Mouse (Mus musculus): ENCODE measurements around the gene Ptprf. TPM values are rescaled to one million over a fixed set of nuclear protein-coding genes. Genes with fewer than 3 reads are reported as not detected.

The Ptprf gene
- polyA plus RNA-seq, 1 experiment from 2014 or later: 64.4 TPM

- Histone ChIP-seq H3K36me3 (peaks cover 59% of the 10 kb centered on the region), H3K27me3 (no peaks in the 10 kb centered on the region), H3K9me3 (replicated peaks) (no peaks in the 10 kb centered on the region), H3K4me1 (peaks cover 88% of the 10 kb centered on the region), H3K4me3 (replicated peaks) (no peak overlapping the region), H3K27ac (peak overlapping the region; percentile 92), H3K9ac (no peak overlapping the region), H3K4me2 (no peak overlapping the region)
- peak; percentile 13 for ATAC-seq (replicated peaks; ENCODE audit: low FRiP score)
- WGBS: 33% methylated on average over 6 of the region's 6 CpGs
Observed at GRCm38 (mm10) chr4:118269999-118270398, 21.2 kb downstream of the Ptprf start.

DNA sequence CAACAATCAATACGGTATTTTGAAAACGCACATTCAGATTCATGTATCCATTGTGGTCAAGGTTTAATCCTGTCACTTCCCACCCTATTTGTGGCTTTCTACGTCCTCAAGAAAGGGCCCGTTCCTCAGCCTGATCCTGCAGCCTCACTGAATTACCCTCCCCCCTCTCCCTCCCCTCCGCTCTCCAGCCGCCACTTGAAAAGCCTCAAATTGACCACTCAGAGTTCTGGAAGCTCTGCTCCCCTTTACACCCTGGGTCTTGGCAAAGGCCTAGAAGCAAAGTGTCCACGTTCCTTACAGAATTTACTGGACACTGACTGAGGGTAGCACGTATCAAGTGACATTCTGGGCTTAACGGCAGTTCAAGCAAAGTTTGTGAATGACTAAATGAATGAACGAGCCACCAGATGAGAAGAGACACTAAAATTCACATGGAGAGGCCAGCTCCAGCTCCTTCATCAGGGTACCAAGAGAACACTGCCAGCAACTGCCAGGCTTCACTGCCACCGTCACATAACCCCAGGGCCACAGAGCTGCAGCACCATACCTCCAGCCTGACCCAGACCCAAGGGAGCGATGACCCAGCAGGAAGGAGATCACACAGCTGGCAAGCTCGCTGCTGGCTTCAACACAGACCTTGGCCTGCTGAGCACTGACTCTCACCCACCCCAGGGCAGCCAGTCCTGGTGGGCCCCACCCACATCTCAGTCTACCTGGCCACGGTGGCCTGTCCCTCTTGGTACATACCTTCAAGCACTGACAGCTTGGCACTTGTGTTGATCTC lies 22.6 kb downstream of the Ptprf start:
- H3K9me3 ChIP-seq (replicated peaks): no peaks in the 10 kb centered on the region
- H3K36me3 ChIP-seq: peaks cover 60% of the 10 kb centered on the region
- 64% methylated on average over 14 of the region's 14 CpGs for WGBS
- no peak overlapping the region for H3K9ac ChIP-seq
- no peaks in the 10 kb centered on the region for H3K27me3 ChIP-seq
- no peak overlapping the region for H3K4me3 ChIP-seq (replicated peaks)
- peaks cover 86% of the 10 kb centered on the region for H3K4me1 ChIP-seq
- no peak overlapping the region for H3K4me2 ChIP-seq
- peak overlapping the region; percentile 92 for H3K27ac ChIP-seq
- ATAC-seq (replicated peaks; ENCODE audit: low FRiP score): no peak

- no peaks in the 10 kb centered on the region for H3K9me3 ChIP-seq (replicated peaks)
- 0 out of 2 replicates have a peak overlapping the region, but pooled peaks have one; percentile 2 for H3K4me2 ChIP-seq
- no peak overlapping the region for H3K4me3 ChIP-seq (replicated peaks)
- no peaks in the 10 kb centered on the region for H3K27me3 ChIP-seq
- peaks cover 86% of the 10 kb centered on the region for H3K4me1 ChIP-seq
- H3K27ac ChIP-seq: peak overlapping the region; percentile 63
- H3K36me3 ChIP-seq: peaks cover 45% of the 10 kb centered on the region
- no peak for ATAC-seq (replicated peaks; ENCODE audit: low FRiP score)
- H3K9ac ChIP-seq: no peak overlapping the region; the same call in 1 of the 2 replicates
- 19% methylated on average over 15 of the region's 15 CpGs for WGBS
Observed at GRCm38 (mm10) chr4:118265557-118265956, 25.6 kb downstream of the Ptprf start.

DNA sequence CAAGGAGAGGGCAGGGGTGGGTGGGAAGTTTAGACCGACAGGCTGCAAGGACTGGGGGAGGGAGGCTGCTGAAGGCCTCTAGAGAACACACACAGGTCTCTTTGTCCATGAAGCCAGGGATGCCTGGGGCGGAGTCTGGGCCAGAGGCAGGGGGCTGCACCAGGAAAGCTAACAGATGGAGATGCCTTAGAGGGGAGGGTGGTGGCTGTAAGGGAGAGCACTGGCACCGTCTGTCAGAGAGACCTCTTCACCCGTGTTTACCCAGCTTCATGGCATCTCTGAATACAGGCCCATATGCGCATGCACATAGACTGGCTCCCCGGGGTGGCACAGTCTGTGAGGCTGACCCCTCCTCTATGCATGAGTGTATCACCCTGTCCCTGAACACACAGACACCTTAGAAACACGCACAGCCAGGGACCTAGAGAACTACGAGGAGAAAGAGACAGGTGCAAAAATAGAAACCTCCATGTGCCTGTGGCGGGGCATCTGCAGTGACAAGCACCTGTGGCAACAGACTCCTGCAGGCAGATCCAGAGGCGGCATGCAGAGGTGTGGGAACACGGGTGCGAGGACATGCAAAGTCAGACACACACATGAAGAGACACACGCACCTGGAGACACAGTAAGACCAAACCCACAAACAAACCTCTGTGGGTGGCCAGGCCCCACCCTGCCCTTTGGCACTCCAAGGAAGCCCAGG lies 29.3 kb downstream of the Ptprf start:
- Histone ChIP-seq H3K4me1 (peaks cover 89% of the 10 kb centered on the region), H3K4me2 (peak overlapping the region; percentile 92), H3K9ac (no peak overlapping the region)

GRCm38 (mm10) chr4:118261291-118261690 lies 29.9 kb downstream of the Ptprf start:
- Histone ChIP-seq H3K4me2 (peak overlapping the region; percentile 92), H3K4me1 (peaks cover 83% of the 10 kb centered on the region), H3K27me3 (no peaks in the 10 kb centered on the region), H3K9ac (peak overlapping the region; percentile 41; the same call in 1 of the 2 replicates), H3K36me3 (peaks cover 38% of the 10 kb centered on the region), H3K9me3 (replicated peaks) (no peaks in the 10 kb centered on the region), H3K27ac (peak overlapping the region; percentile 75), H3K4me3 (replicated peaks) (peak overlapping the region; percentile 56)
- ATAC-seq (replicated peaks; ENCODE audit: low FRiP score): no peak; the same call in 1 of the 2 replicates
- WGBS: 21% methylated on average over 5 of the region's 5 CpGs

More for the DNA sequence above, 29.3 kb downstream of the Ptprf start:
- H3K27ac ChIP-seq: peak overlapping the region; percentile 75
- H3K36me3 ChIP-seq: peaks cover 35% of the 10 kb centered on the region
- 0 out of 2 replicates have a peak, but pooled peaks have one; percentile 3 for ATAC-seq (replicated peaks; ENCODE audit: low FRiP score)
- no peak overlapping the region for H3K4me3 ChIP-seq (replicated peaks)
- H3K27me3 ChIP-seq: no peaks in the 10 kb centered on the region
- WGBS: 46% methylated on average over 13 of the region's 13 CpGs
- H3K9me3 ChIP-seq (replicated peaks): no peaks in the 10 kb centered on the region

GRCm38 (mm10) chr4:118260551-118261267 lies 30.5 kb downstream of the Ptprf start:
- H3K9me3 ChIP-seq (replicated peaks): no peaks in the 10 kb centered on the region
- peaks cover 77% of the 10 kb centered on the region for H3K4me1 ChIP-seq
- H3K27ac ChIP-seq: peak overlapping the region; percentile 75
- peak overlapping the region; percentile 92 for H3K4me2 ChIP-seq
- WGBS: under 1% methylated on average over 39 of the region's 39 CpGs
- H3K36me3 ChIP-seq: peaks cover 44% of the 10 kb centered on the region
- H3K27me3 ChIP-seq: no peaks in the 10 kb centered on the region
- peak overlapping the region; percentile 41 for H3K9ac ChIP-seq
- peak overlapping the region; percentile 56 for H3K4me3 ChIP-seq (replicated peaks)
- ATAC-seq (replicated peaks; ENCODE audit: low FRiP score): peak; percentile 76

- ATAC-seq (replicated peaks; ENCODE audit: low FRiP score): no peak
- Histone ChIP-seq H3K9ac (no peak overlapping the region; the same call in 1 of the 2 replicates), H3K4me1 (peaks cover 69% of the 10 kb centered on the region), H3K9me3 (replicated peaks) (no peaks in the 10 kb centered on the region), H3K27ac (peak overlapping the region; percentile 75; the same call in 1 of the 2 replicates), H3K27me3 (no peaks in the 10 kb centered on the region), H3K36me3 (peaks cover 48% of the 10 kb centered on the region), H3K4me2 (peak overlapping the region; percentile 92; the same call in 1 of the 2 replicates), H3K4me3 (replicated peaks) (peak overlapping the region; percentile 56; the same call in 1 of the 2 replicates)
- WGBS: 80% methylated on average over 8 of the region's 8 CpGs
Observed at GRCm38 (mm10) chr4:118259782-118260463, 31.3 kb downstream of the Ptprf start.

DNA sequence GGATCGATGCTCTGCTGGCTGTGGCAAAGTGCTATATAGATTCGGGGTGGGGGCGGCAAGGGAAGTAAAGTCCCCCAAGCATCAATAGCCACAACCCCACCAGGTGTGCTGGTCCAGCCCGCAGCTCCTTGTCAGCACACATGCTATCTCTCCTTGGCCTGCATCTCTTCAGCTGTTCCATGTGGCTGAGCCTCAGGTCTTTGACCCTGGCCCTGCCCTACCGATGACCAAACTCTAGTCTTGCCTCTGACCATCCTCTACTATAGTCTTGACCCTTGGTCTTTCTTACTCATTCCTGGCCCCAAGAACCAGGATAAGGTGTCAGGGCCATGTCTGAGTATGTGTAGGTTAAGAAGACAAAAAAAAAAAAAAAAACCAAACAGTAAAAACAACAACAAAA lies 33.2 kb downstream of the Ptprf start:
- ATAC-seq (replicated peaks; ENCODE audit: low FRiP score): no peak
- Histone ChIP-seq H3K4me2 (no peak overlapping the region), H3K27ac (no peak overlapping the region), H3K4me1 (peaks cover 51% of the 10 kb centered on the region), H3K9ac (no peak overlapping the region), H3K4me3 (replicated peaks) (no peak overlapping the region), H3K27me3 (no peaks in the 10 kb centered on the region), H3K9me3 (replicated peaks) (no peaks in the 10 kb centered on the region), H3K36me3 (peaks cover 53% of the 10 kb centered on the region)
- WGBS: 86% methylated on average over 5 of the region's 5 CpGs

DNA sequence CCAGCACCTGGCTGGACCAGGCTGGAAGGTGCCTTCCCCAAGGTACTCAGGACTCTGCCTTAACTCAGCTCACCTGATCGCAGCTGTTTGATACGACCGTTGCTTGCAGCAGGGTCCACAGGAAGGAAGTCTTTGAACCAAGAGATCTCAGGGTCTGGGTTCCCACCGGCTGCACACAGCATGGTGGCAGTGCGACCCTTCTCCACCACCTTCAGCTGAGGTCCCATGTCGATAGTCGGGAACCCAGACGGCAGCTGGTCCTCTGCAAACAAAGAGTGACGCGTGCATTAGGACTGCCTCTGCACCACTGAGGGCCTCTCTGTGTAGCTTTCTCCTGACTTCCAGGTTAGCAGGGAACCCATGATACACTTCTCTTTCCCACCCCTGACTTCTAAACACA lies 33.8 kb downstream of the Ptprf start:
- Histone ChIP-seq H3K9me3 (replicated peaks) (no peaks in the 10 kb centered on the region), H3K36me3 (peaks cover 56% of the 10 kb centered on the region), H3K4me1 (peaks cover 48% of the 10 kb centered on the region), H3K27me3 (no peaks in the 10 kb centered on the region), H3K4me3 (replicated peaks) (no peak overlapping the region), H3K27ac (no peak overlapping the region), H3K9ac (no peak overlapping the region), H3K4me2 (no peak overlapping the region)
- ATAC-seq (replicated peaks; ENCODE audit: low FRiP score): no peak
- 79% methylated on average over 10 of the region's 10 CpGs for WGBS

DNA sequence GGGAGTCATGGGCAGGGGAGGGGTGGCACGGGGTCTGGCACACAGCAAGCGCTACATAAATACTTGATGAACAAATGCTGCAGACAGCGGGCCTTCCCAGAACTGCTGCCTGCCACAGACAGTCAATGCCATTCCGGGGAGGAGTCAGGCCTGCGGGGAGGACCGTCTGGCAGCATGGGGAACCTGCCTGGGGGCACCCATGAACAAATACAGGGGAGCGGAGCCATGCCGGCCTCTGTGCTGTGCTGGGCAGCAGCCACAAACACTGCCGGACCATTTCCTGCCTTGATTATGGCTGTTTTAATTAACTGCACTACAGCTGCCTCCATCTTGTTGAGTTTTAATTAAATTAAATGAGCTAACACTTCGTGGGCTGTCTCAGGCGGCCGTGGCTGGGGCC lies 35.0 kb downstream of the Ptprf start:
- Histone ChIP-seq H3K9ac (no peak overlapping the region), H3K27me3 (no peaks in the 10 kb centered on the region), H3K36me3 (peaks cover 68% of the 10 kb centered on the region), H3K4me2 (no peak overlapping the region), H3K9me3 (replicated peaks) (no peaks in the 10 kb centered on the region), H3K27ac (no peak overlapping the region), H3K4me1 (peaks cover 37% of the 10 kb centered on the region), H3K4me3 (replicated peaks) (no peak overlapping the region)
- 66% methylated on average over 12 of the region's 12 CpGs for WGBS
- no peak for ATAC-seq (replicated peaks; ENCODE audit: low FRiP score)

- peaks cover 30% of the 10 kb centered on the region for H3K4me1 ChIP-seq
- peaks cover 79% of the 10 kb centered on the region for H3K36me3 ChIP-seq
- 79% methylated on average over 5 of the region's 5 CpGs for WGBS
- no peak overlapping the region for H3K4me3 ChIP-seq (replicated peaks)
- H3K9ac ChIP-seq: no peak overlapping the region
- H3K4me2 ChIP-seq: no peak overlapping the region
- no peaks in the 10 kb centered on the region for H3K9me3 ChIP-seq (replicated peaks)
- H3K27ac ChIP-seq: no peak overlapping the region
- no peak for ATAC-seq (replicated peaks; ENCODE audit: low FRiP score)
- no peaks in the 10 kb centered on the region for H3K27me3 ChIP-seq
Observed at GRCm38 (mm10) chr4:118254953-118255352, 36.3 kb downstream of the Ptprf start.
